In genomic region chr15:100615825-100616220, GRCm38 (mm10) we compare ENCODE assay signal across 8 mouse cellular contexts. TPM values are rescaled to one million over a fixed set of nuclear protein-coding genes. Genes with fewer than 3 reads are reported as not detected.
A peak's percentile ranks its signal among the peaks of the same experiment; 100 is the strongest.
DNase-seq lines count a peak whose midpoint lies in the region; ATAC-seq and TF ChIP-seq lines count a peak whose summit lies in the region.

No protein-coding gene starts in this region.

- H3K4me2 ChIP-seq in forebrain, embryonic 14.5 days (ENCODE audit: low read length) = peak overlapping the region; percentile 62

- peaks cover 29% of the 10 kb centered on the region for H3K4me1 ChIP-seq in G1E (ENCODE audit: insufficient read depth, low read depth, low read length)
- peaks cover 7% of the 10 kb centered on the region for H3K4me1 ChIP-seq in forebrain, embryonic 14.5 days (ENCODE audit: control insufficient read depth, insufficient read depth, low read length)
- peaks cover 20% of the 10 kb centered on the region for H3K4me1 ChIP-seq in lung, adult 2 months (ENCODE audit: control insufficient read depth, insufficient read depth, low read length)

- peak overlapping the region; percentile 90 for H3K9ac ChIP-seq in forebrain, embryonic 14.5 days (ENCODE audit: low read length)

- WGBS in forebrain, embryonic 14.5 days = under 1% methylated on average over 32 of the region's 43 CpGs
- under 1% methylated on average over 43 of the region's 43 CpGs for WGBS in large intestine, adult 2 months
- WGBS in lung, adult 2 months = under 1% methylated on average over 43 of the region's 43 CpGs

- peak; percentile 99 for DNase-seq in G1E (ENCODE audit: low spot score)
- peak; percentile 83 for DNase-seq in cerebellum, adult 11 months
- peak; percentile 95 for DNase-seq in forebrain, embryonic 14.5 days (ENCODE audit: low spot score)
- DNase-seq in heart, postnatal 14 days = peak; percentile 92 to 94
- DNase-seq in large intestine, adult 2 months (ENCODE audit: low read depth, low spot score) = peak; percentile 62
- DNase-seq in lung, adult 2 months = peak; percentile 84
- peak; percentile 92 for DNase-seq in testis, postnatal 14 days (ENCODE audit: low spot score)

- peaks cover 43% of the 10 kb centered on the region for H3K36me3 ChIP-seq in G1E (replicated peaks)
- H3K36me3 ChIP-seq in forebrain, embryonic 14.5 days (ENCODE audit: control insufficient read depth, insufficient read depth, low read length) = peaks cover 39% of the 10 kb centered on the region

- no peak for TF ChIP-seq CTCF in G1E (IDR thresholded peaks at IDR 0.05; ENCODE audit: low read depth, low read length)
- no peak for TF ChIP-seq CTCF in lung, adult 2 months (IDR thresholded peaks at IDR 0.05; ENCODE audit: insufficient read depth, low read length)

- no peaks in the 10 kb centered on the region for H3K9me3 ChIP-seq in G1E (replicated peaks)
- H3K9me3 ChIP-seq in forebrain, embryonic 14.5 days (replicated peaks; ENCODE audit: control insufficient read depth, low read length) = no peaks in the 10 kb centered on the region

- peak; percentile 64 for ATAC-seq in G1E (ENCODE audit: extremely low read depth, insufficient number of reproducible peaks, low FRiP score, poor library complexity, severe bottlenecking)
- ATAC-seq in forebrain, embryonic 14.5 days = peak; percentile 88
- ATAC-seq in neutrophil, adult 5-6 weeks (ENCODE audit: extremely low read depth, insufficient number of reproducible peaks, low FRiP score, poor library complexity, severe bottlenecking) = peak; percentile 47

- no peaks in the 10 kb centered on the region for H3K27me3 ChIP-seq in G1E (ENCODE audit: insufficient read depth, low read length)
- H3K27me3 ChIP-seq in forebrain, embryonic 14.5 days (replicated peaks; ENCODE audit: control insufficient read depth, insufficient read depth, low read length) = no peaks in the 10 kb centered on the region

- no peak for TF ChIP-seq POLR2A in lung, adult 2 months (IDR thresholded peaks at IDR 0.05; ENCODE audit: borderline replicate concordance, extremely low read depth, low read depth, low read length)

- peak overlapping the region; percentile 95 for H3K27ac ChIP-seq in forebrain, embryonic 14.5 days (ENCODE audit: low read depth, low read length)

- intact Hi-C loops in heart, postnatal 14 days (cut with DNase I) = loop anchor here (5.0 kb wide), 1 partner anchor 1911 kb away; no protein-coding TSS in a partner anchor

- H3K4me3 ChIP-seq in G1E (ENCODE audit: low read depth, low read length) = peak overlapping the region; percentile 90
- peak overlapping the region; percentile 95 for H3K4me3 ChIP-seq in forebrain, embryonic 14.5 days (ENCODE audit: low read depth, low read length)
- H3K4me3 ChIP-seq in lung, adult 2 months (replicated peaks; ENCODE audit: extremely low read depth, low read depth, low read length) = peak overlapping the region; percentile 90

RNA-seq across cellular contexts. Expression of gene Dazap2, which starts 0.7 kb away (rescaled TPM):
- total RNA-seq in G1E (2014; fragmentation: Nextera tagmentation) = 234 and 277 TPM in 2 replicates
- total RNA-seq in G1E (2017) = 177 TPM in 2 replicates
- polyA plus RNA-seq in G1E (2012) = 52.4 and 56.6 TPM in 2 replicates
- polyA plus RNA-seq in forebrain, embryonic 14.5 days (2014; fragmentation: Nextera tagmentation; extraction: Ambion mirVana) = 210 and 254 TPM in 2 replicates
- 100 to 1,000 TPM; 146 to 158 TPM for total RNA-seq in heart, postnatal 14 days (2021)
- polyA plus RNA-seq in large intestine, adult 2 months (2012; rRNA removed) = 646 and 817 TPM in 2 replicates
- polyA plus RNA-seq in lung, adult 2 months (2012; rRNA removed) = 846 and 1,111 TPM in 2 replicates
- 376 and 417 TPM in 2 replicates for total RNA-seq in neutrophil, adult 5-6 weeks (2017)

RNA-seq across cellular contexts. Expression of gene Pou6f1, which starts 16.0 kb away (rescaled TPM):
- 0.19 and 0.53 TPM in 2 replicates for total RNA-seq in G1E (2014; fragmentation: Nextera tagmentation)
- total RNA-seq in G1E (2017) = 0.11 TPM in 1 of 2 replicates, not detected in the other
- 0.33 and 0.74 TPM in 2 replicates for polyA plus RNA-seq in G1E (2012)
- 36.9 and 42.0 TPM in 2 replicates for polyA plus RNA-seq in forebrain, embryonic 14.5 days (2014; fragmentation: Nextera tagmentation; extraction: Ambion mirVana)
- total RNA-seq in heart, postnatal 14 days (2021) = 10 to 100 TPM; 13.2 to 14.6 TPM
- 4.0 and 6.0 TPM in 2 replicates for polyA plus RNA-seq in large intestine, adult 2 months (2012; rRNA removed)
- polyA plus RNA-seq in lung, adult 2 months (2012; rRNA removed) = 34.8 and 40.2 TPM in 2 replicates
- total RNA-seq in neutrophil, adult 5-6 weeks (2017) = 16.7 and 27.8 TPM in 2 replicates

RNA-seq across cellular contexts. Expression of gene Smagp, which starts 20.9 kb away (rescaled TPM):
- not detected in 2 replicates for total RNA-seq in G1E (2014; fragmentation: Nextera tagmentation)
- total RNA-seq in G1E (2017) = 2.6 and 2.7 TPM in 2 replicates
- polyA plus RNA-seq in G1E (2012) = 2.7 and 3.3 TPM in 2 replicates
- 1.6 and 2.5 TPM in 2 replicates for polyA plus RNA-seq in forebrain, embryonic 14.5 days (2014; fragmentation: Nextera tagmentation; extraction: Ambion mirVana)
- 10 to 100 TPM; 14.8 to 17.1 TPM for total RNA-seq in heart, postnatal 14 days (2021)
- 191 and 206 TPM in 2 replicates for polyA plus RNA-seq in large intestine, adult 2 months (2012; rRNA removed)
- polyA plus RNA-seq in lung, adult 2 months (2012; rRNA removed) = 102 and 115 TPM in 2 replicates
- 6.1 and 9.2 TPM in 2 replicates for total RNA-seq in neutrophil, adult 5-6 weeks (2017)

RNA-seq across cellular contexts. Expression of gene Bin2, which starts 53.5 kb away (rescaled TPM):
- total RNA-seq in G1E (2014; fragmentation: Nextera tagmentation) = 5.3 and 6.8 TPM in 2 replicates
- total RNA-seq in G1E (2017) = 13.3 and 15.5 TPM in 2 replicates
- 13.7 and 14.3 TPM in 2 replicates for polyA plus RNA-seq in G1E (2012)
- 0.18 and 0.66 TPM in 2 replicates for polyA plus RNA-seq in forebrain, embryonic 14.5 days (2014; fragmentation: Nextera tagmentation; extraction: Ambion mirVana)
- total RNA-seq in heart, postnatal 14 days (2021) = 1 to 10 TPM; 1.8 to 3.9 TPM
- 4.5 and 9.9 TPM in 2 replicates for polyA plus RNA-seq in large intestine, adult 2 months (2012; rRNA removed)
- polyA plus RNA-seq in lung, adult 2 months (2012; rRNA removed) = 19.1 and 23.9 TPM in 2 replicates
- total RNA-seq in neutrophil, adult 5-6 weeks (2017) = 473 and 506 TPM in 2 replicates

Comparison
In these comparisons a context has a peak if more than half of its experiments do, and no peak if none do; other contexts are left out.
1. Peak in every context shown above with its lines: DNase-seq, ATAC-seq, H3K4me3 ChIP-seq and H3K27ac ChIP-seq.
2. RNA of gene Smagp, which starts 20.9 kb away (polyA plus RNA-seq): 191 to 206 TPM in large intestine, adult 2 months and 102 to 115 TPM in lung, adult 2 months; 2.7 to 3.3 TPM in G1E and 1.6 to 2.5 TPM in forebrain, embryonic 14.5 days; every median in the first group is over 10 times any median in the second.